Mouse (Mus musculus): ENCODE measurements around the gene Trem1. TPM values are rescaled to one million over a fixed set of nuclear protein-coding genes. Genes with fewer than 3 reads are reported as not detected.

The Trem1 gene
- polyA plus RNA-seq, 1 experiment from 2014 or later, result not detected

- no peaks in the 10 kb centered on the region for H3K27me3 ChIP-seq (replicated peaks; ENCODE audit: control insufficient read depth, insufficient read depth, low read length)
- no peak overlapping the region for H3K27ac ChIP-seq (ENCODE audit: low read length)
- H3K4me3 ChIP-seq (replicated peaks; ENCODE audit: low read length), result no peak overlapping the region
- no peak overlapping the region for H3K4me2 ChIP-seq (ENCODE audit: low read length)
- H3K36me3 ChIP-seq (ENCODE audit: control insufficient read depth, insufficient read depth), result no peaks in the 10 kb centered on the region
- no peaks in the 10 kb centered on the region for H3K4me1 ChIP-seq (replicated peaks; ENCODE audit: control insufficient read depth, insufficient read depth, low read length)
- 94% methylated on average over 7 of the region's 7 CpGs for WGBS
- no peak overlapping the region for H3K9ac ChIP-seq (replicated peaks; ENCODE audit: low read depth, low read length)
- no peak for ATAC-seq
- H3K9me3 ChIP-seq (ENCODE audit: control insufficient read depth, low read length), result peaks cover 6% of the 10 kb centered on the region
These were observed 32.1 kb downstream of the Trem1 start for GRCm38 (mm10) chr17:48264662-48265061.

- Histone ChIP-seq H3K9ac (replicated peaks; ENCODE audit: low read depth, low read length) (no peak overlapping the region), H3K4me1 (replicated peaks; ENCODE audit: control insufficient read depth, insufficient read depth, low read length) (no peaks in the 10 kb centered on the region), H3K27ac (ENCODE audit: low read length) (no peak overlapping the region), H3K4me3 (replicated peaks; ENCODE audit: low read length) (no peak overlapping the region), H3K36me3 (ENCODE audit: control insufficient read depth, insufficient read depth) (no peaks in the 10 kb centered on the region), H3K4me2 (ENCODE audit: low read length) (no peak overlapping the region), H3K9me3 (ENCODE audit: control insufficient read depth, low read length) (no peaks in the 10 kb centered on the region), H3K27me3 (replicated peaks; ENCODE audit: control insufficient read depth, insufficient read depth, low read length) (no peaks in the 10 kb centered on the region)
- 2% methylated on average over 2 of the region's 2 CpGs for WGBS
- no peak for ATAC-seq
These were observed 33.6 kb downstream of the Trem1 start for GRCm38 (mm10) chr17:48266138-48266537.

GRCm38 (mm10) chr17:48266610-48267304, 34.2 kb downstream of the Trem1 start:
- H3K4me3 ChIP-seq (replicated peaks; ENCODE audit: low read length), result no peak overlapping the region
- ATAC-seq, result no peak
- 41% methylated on average over 2 of the region's 2 CpGs for WGBS
- H3K4me2 ChIP-seq (ENCODE audit: low read length), result no peak overlapping the region
- H3K9me3 ChIP-seq (ENCODE audit: control insufficient read depth, low read length), result no peaks in the 10 kb centered on the region
- H3K27ac ChIP-seq (ENCODE audit: low read length), result no peak overlapping the region
- H3K27me3 ChIP-seq (replicated peaks; ENCODE audit: control insufficient read depth, insufficient read depth, low read length), result no peaks in the 10 kb centered on the region
- no peaks in the 10 kb centered on the region for H3K36me3 ChIP-seq (ENCODE audit: control insufficient read depth, insufficient read depth)
- H3K9ac ChIP-seq (replicated peaks; ENCODE audit: low read depth, low read length), result no peak overlapping the region
- no peaks in the 10 kb centered on the region for H3K4me1 ChIP-seq (replicated peaks; ENCODE audit: control insufficient read depth, insufficient read depth, low read length)

- no peak for ATAC-seq
- H3K27me3 ChIP-seq (replicated peaks; ENCODE audit: control insufficient read depth, insufficient read depth, low read length), result no peaks in the 10 kb centered on the region
- WGBS, result 89% methylated on average over 1 of the region's 1 CpGs
- H3K4me1 ChIP-seq (replicated peaks; ENCODE audit: control insufficient read depth, insufficient read depth, low read length), result no peaks in the 10 kb centered on the region
- no peak overlapping the region for H3K4me3 ChIP-seq (replicated peaks; ENCODE audit: low read length)
- no peak overlapping the region for H3K4me2 ChIP-seq (ENCODE audit: low read length)
- no peak overlapping the region for H3K27ac ChIP-seq (ENCODE audit: low read length)
- H3K9me3 ChIP-seq (ENCODE audit: control insufficient read depth, low read length), result no peaks in the 10 kb centered on the region
- no peaks in the 10 kb centered on the region for H3K36me3 ChIP-seq (ENCODE audit: control insufficient read depth, insufficient read depth)
- H3K9ac ChIP-seq (replicated peaks; ENCODE audit: low read depth, low read length), result no peak overlapping the region
These were observed 35.0 kb downstream of the Trem1 start for GRCm38 (mm10) chr17:48267591-48267990.

- no peaks in the 10 kb centered on the region for H3K4me1 ChIP-seq (replicated peaks; ENCODE audit: control insufficient read depth, insufficient read depth, low read length)
- no peaks in the 10 kb centered on the region for H3K27me3 ChIP-seq (replicated peaks; ENCODE audit: control insufficient read depth, insufficient read depth, low read length)
- H3K4me2 ChIP-seq (ENCODE audit: low read length), result no peak overlapping the region
- ATAC-seq, result no peak
- H3K4me3 ChIP-seq (replicated peaks; ENCODE audit: low read length), result no peak overlapping the region
- no peaks in the 10 kb centered on the region for H3K9me3 ChIP-seq (ENCODE audit: control insufficient read depth, low read length)
- H3K27ac ChIP-seq (ENCODE audit: low read length), result no peak overlapping the region
- H3K9ac ChIP-seq (replicated peaks; ENCODE audit: low read depth, low read length), result no peak overlapping the region
- no peaks in the 10 kb centered on the region for H3K36me3 ChIP-seq (ENCODE audit: control insufficient read depth, insufficient read depth)
These were observed 35.7 kb downstream of the Trem1 start for GRCm38 (mm10) chr17:48268276-48268675.

GRCm38 (mm10) chr17:48269833-48270232, 37.3 kb downstream of the Trem1 start:
- H3K27ac ChIP-seq (ENCODE audit: low read length), result no peak overlapping the region
- no peak for ATAC-seq
- no peak overlapping the region for H3K4me3 ChIP-seq (replicated peaks; ENCODE audit: low read length)
- no peak overlapping the region for H3K9ac ChIP-seq (replicated peaks; ENCODE audit: low read depth, low read length)
- H3K4me1 ChIP-seq (replicated peaks; ENCODE audit: control insufficient read depth, insufficient read depth, low read length), result no peaks in the 10 kb centered on the region
- no peaks in the 10 kb centered on the region for H3K27me3 ChIP-seq (replicated peaks; ENCODE audit: control insufficient read depth, insufficient read depth, low read length)
- 83% methylated on average over 4 of the region's 4 CpGs for WGBS
- H3K4me2 ChIP-seq (ENCODE audit: low read length), result no peak overlapping the region
- H3K9me3 ChIP-seq (ENCODE audit: control insufficient read depth, low read length), result no peaks in the 10 kb centered on the region
- H3K36me3 ChIP-seq (ENCODE audit: control insufficient read depth, insufficient read depth), result no peaks in the 10 kb centered on the region

GRCm38 (mm10) chr17:48272158-48272557, 39.6 kb downstream of the Trem1 start:
- ATAC-seq, result no peak
- Histone ChIP-seq H3K36me3 (ENCODE audit: control insufficient read depth, insufficient read depth) (no peaks in the 10 kb centered on the region), H3K27ac (ENCODE audit: low read length) (no peak overlapping the region), H3K9me3 (ENCODE audit: control insufficient read depth, low read length) (no peaks in the 10 kb centered on the region), H3K27me3 (replicated peaks; ENCODE audit: control insufficient read depth, insufficient read depth, low read length) (no peaks in the 10 kb centered on the region), H3K9ac (replicated peaks; ENCODE audit: low read depth, low read length) (no peak overlapping the region), H3K4me2 (ENCODE audit: low read length) (no peak overlapping the region), H3K4me1 (replicated peaks; ENCODE audit: control insufficient read depth, insufficient read depth, low read length) (no peaks in the 10 kb centered on the region), H3K4me3 (replicated peaks; ENCODE audit: low read length) (no peak overlapping the region)
- 85% methylated on average over 5 of the region's 5 CpGs for WGBS

- no peaks in the 10 kb centered on the region for H3K9me3 ChIP-seq (ENCODE audit: control insufficient read depth, low read length)
- no peaks in the 10 kb centered on the region for H3K36me3 ChIP-seq (ENCODE audit: control insufficient read depth, insufficient read depth)
- 92% methylated on average over 4 of the region's 4 CpGs for WGBS
- no peak overlapping the region for H3K9ac ChIP-seq (replicated peaks; ENCODE audit: low read depth, low read length)
- no peaks in the 10 kb centered on the region for H3K27me3 ChIP-seq (replicated peaks; ENCODE audit: control insufficient read depth, insufficient read depth, low read length)
- no peak for ATAC-seq
- H3K4me3 ChIP-seq (replicated peaks; ENCODE audit: low read length), result no peak overlapping the region
- no peak overlapping the region for H3K4me2 ChIP-seq (ENCODE audit: low read length)
- H3K4me1 ChIP-seq (replicated peaks; ENCODE audit: control insufficient read depth, insufficient read depth, low read length), result no peaks in the 10 kb centered on the region
- no peak overlapping the region for H3K27ac ChIP-seq (ENCODE audit: low read length)
These were observed 40.0 kb downstream of the Trem1 start for GRCm38 (mm10) chr17:48272598-48272997.

- no peak overlapping the region for H3K27ac ChIP-seq (ENCODE audit: low read length)
- H3K4me2 ChIP-seq (ENCODE audit: low read length), result no peak overlapping the region
- no peak overlapping the region for H3K9ac ChIP-seq (replicated peaks; ENCODE audit: low read depth, low read length)
- no peak for ATAC-seq
- H3K36me3 ChIP-seq (ENCODE audit: control insufficient read depth, insufficient read depth), result no peaks in the 10 kb centered on the region
- WGBS, result 82% methylated on average over 4 of the region's 4 CpGs
- H3K27me3 ChIP-seq (replicated peaks; ENCODE audit: control insufficient read depth, insufficient read depth, low read length), result no peaks in the 10 kb centered on the region
- H3K9me3 ChIP-seq (ENCODE audit: control insufficient read depth, low read length), result no peaks in the 10 kb centered on the region
- H3K4me1 ChIP-seq (replicated peaks; ENCODE audit: control insufficient read depth, insufficient read depth, low read length), result no peaks in the 10 kb centered on the region
- no peak overlapping the region for H3K4me3 ChIP-seq (replicated peaks; ENCODE audit: low read length)
These were observed 41.5 kb downstream of the Trem1 start for GRCm38 (mm10) chr17:48274098-48274497.

- no peaks in the 10 kb centered on the region for H3K27me3 ChIP-seq (replicated peaks; ENCODE audit: control insufficient read depth, insufficient read depth, low read length)
- H3K27ac ChIP-seq (ENCODE audit: low read length), result no peak overlapping the region
- H3K4me1 ChIP-seq (replicated peaks; ENCODE audit: control insufficient read depth, insufficient read depth, low read length), result no peaks in the 10 kb centered on the region
- 21% methylated on average over 6 of the region's 6 CpGs for WGBS
- ATAC-seq, result peak; percentile 58
- no peak overlapping the region for H3K4me2 ChIP-seq (ENCODE audit: low read length)
- no peak overlapping the region for H3K9ac ChIP-seq (replicated peaks; ENCODE audit: low read depth, low read length)
- H3K9me3 ChIP-seq (ENCODE audit: control insufficient read depth, low read length), result no peaks in the 10 kb centered on the region
- H3K36me3 ChIP-seq (ENCODE audit: control insufficient read depth, insufficient read depth), result no peaks in the 10 kb centered on the region
- no peak overlapping the region for H3K4me3 ChIP-seq (replicated peaks; ENCODE audit: low read length)
These were observed 42.3 kb downstream of the Trem1 start for GRCm38 (mm10) chr17:48274885-48275284.
